Mouse (Mus musculus) frontal cortex, postnatal 10 days (tissue): Measurements from ENCODE around the gene D930020B18Rik.

Experiments used
- DNase-seq, 2 experiments: peaks; one replicate each; pipeline ENCODE4 v3.0.0; 2022; ENCODE audit warnings: low spot score in 2 of 2, mixed read lengths in 1 of 2

D930020B18Rik gene

DNA sequence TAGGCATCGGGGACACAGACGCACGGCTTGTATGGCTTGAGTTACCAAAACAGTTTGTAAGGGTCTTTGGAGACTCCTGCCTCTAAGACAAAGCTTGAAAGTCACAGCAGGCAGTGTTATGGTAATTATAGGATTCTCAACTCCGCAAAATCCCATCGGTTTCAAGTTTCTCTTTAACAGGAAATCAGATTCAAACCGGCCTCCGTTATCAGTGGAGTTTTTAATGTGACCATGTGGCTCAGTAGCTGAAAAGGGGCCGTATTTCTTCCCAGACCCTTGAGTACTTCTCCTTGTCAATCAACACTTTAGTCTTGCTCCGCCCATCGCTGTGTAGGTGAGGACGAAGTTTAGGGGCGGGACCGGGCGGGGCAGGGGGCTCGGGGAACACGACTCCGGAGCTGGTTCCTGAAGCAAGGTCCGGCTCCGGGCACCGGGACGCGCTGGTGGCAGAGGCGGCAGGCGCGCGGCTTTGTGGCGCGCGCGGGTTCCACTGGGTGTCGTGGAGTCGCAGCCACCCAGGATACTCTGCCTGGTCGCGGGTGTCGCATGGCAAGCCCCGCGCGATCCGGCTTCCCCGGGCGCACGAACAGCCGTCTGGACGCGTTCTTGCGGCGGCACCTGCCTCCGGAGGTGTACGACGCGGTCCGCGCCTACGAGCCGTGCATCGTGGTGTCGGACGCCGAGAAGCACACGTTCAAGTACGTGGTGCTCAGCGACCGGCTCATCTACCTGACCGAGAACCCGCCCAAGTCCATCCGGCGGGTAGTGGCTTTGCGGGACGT lies at the start of gene D930020B18Rik:
Gene D930020B18Rik, plus strand, starts transcription at position 317 of the 782 bp plus-strand sequence.
- DNase-seq: peak in 1 of 2 experiments; percentile 12

DNA sequence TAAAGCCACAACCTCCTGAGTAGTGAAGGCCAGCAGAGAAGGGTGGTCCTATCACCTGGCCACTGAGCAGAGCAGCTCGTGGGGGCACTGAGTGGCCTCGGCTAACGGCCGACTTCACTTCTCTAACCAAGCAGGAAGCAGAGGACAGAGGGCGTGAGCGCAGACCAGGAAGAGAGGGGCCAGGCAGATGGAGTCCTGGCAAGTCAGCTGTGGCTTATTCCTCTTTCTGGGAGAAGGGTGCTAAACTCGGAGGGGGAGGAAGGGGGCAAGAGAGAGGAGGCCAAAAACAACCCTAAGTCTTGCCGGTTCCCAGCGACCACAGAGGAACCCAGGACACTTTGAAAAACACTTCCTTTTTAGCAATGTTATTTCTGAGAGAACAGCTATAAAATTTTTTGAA lies 44.8 kb upstream of the D930020B18Rik start:
- no peak for DNase-seq

DNA sequence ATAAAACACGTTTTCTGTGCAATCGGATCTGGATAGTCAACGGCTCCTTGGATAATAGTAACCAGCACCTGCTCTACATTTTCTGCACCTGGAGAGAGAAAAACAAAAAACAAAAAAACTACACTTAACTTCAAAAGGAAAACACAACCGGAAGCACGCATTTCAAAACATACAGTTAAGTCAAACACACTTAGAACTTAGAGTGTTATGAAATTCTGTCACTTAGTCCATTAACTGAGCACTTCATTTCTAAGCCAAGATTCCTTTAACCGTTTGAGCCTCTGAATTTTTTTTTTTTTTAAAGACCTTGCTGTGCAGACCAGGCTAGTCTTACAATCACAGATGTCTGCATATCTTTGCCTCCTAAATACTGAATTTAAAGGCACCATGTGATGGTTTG lies 40.1 kb upstream of the D930020B18Rik start:
- DNase-seq: no peak

DNA sequence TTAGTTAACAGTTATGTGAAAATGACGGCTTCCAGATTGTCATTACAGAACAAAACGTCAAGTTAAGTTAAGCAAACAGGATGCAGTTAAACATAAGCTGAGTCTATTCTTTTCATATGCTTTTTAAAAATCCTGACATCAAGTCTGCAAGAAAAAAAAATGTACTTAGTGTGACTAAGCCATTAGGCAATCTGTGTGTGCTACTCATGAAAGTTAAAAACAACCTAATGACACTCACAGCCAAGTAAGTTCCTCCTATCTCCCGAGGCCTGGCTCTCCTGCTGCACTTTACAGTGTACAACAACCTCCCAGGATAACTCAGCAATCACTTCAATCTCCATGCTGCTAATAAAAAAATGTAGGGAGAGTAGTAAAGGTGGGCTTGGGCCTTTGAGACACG lies 37.8 kb upstream of the D930020B18Rik start:
- no peak for DNase-seq

DNA sequence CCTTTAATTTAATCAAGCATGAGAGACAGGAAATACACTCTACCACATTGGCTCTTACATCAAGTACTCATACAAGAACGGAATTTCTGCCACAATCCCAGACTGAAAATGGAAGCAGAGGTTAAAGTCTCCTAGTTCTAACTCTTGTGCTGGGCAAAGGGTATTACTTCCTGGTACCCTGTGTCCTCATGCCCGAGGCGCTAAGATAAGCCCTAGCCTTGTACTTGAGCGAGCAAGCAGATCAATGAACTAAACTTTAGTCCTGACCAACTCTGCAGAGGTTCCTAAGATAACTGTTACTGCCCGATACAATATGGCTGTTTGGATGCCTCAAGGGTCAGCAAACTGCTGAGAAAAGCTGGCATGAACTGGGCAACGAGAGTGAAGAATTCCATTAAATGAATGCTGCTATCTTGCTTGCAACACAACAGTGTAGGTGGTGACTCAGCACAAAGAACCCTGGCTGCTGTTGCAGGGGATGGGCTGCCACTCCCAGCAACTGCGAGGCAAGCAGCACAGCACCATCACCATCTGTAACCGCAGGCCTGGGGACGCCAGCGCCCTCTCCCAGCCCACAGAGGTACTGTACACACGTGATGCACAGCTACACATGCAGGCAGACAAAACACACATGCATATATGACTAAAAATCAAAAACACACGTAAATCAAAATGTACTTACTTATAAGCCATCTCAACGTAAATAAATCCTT lies 36.6 kb upstream of the D930020B18Rik start:
- no peak for DNase-seq

DNA sequence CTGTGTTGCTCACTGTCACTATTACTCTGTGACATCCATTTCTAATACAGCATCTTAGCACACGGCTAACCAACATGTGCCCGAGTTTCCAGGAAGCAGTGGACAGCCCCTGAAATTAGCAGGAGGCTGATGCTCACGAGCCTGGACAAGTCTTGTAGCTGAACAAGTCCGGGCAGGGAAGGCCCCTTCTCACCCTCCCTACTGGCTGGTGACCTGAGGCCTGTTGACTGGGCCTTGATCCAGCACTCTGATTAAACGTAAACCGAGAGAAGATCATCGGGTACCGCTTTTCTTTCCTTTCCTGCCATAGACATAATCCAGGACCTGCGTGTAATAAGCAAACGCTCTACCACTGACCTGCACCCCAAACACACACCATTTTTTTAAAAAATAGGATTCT lies 33.2 kb upstream of the D930020B18Rik start:
- no peak for DNase-seq

DNA sequence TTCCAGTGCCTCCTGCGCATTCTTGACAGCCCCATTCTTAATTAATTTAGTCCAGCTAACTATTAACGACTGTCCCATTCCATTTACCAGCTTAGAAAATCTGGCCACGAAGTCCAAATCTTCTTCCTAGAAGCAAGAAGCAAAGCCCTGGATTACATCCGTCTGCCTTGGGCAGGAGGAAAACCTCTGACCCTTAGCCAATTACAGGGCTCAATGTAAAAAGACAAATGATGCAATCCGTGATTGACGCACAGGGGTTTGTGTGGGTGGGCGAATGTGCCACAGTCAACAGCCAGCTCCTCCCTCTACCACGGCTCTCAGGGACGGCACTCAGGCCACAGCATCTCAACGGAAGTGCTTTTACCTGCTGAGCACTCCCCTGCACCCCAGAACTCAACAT lies 29.8 kb upstream of the D930020B18Rik start:
- no peak for DNase-seq

DNA sequence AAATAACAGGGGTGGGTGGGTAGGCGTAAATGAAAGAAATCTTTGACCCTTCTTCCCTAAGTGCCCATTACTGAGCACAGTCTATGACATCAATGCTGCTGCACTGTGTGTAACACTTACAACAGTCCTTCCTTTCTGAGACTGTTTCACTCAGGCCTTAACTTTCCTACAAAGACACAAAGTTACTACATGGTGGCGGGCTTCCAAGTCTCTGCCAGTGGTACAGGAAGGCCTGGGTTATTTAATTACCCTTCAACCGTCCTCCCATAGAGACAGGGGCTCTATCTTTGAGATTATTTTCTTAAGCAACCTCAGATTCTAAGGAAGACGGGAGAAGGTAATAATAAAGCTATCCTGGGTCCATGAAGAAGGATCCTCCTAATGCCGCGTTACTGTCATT lies 28.9 kb upstream of the D930020B18Rik start:
- no peak for DNase-seq

DNA sequence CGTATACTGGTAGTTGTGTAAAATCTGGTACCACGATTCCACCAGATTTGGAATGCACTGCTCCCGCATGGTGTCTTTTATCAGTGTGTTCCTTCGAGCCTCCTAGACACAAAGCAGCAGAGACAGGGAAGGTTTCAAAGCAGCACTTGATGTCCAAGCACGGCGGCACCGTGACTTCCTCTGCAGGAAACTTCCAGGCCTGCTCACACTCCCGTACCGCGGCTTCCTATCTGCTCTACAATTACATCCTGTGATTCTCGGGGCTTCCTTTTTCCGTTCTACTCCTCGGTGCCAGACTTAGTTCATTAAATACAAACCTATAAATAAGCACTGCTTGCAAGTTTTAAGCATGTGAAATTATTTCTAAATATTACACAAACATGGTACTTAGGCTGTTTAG lies 27.8 kb upstream of the D930020B18Rik start:
- no peak for DNase-seq

DNA sequence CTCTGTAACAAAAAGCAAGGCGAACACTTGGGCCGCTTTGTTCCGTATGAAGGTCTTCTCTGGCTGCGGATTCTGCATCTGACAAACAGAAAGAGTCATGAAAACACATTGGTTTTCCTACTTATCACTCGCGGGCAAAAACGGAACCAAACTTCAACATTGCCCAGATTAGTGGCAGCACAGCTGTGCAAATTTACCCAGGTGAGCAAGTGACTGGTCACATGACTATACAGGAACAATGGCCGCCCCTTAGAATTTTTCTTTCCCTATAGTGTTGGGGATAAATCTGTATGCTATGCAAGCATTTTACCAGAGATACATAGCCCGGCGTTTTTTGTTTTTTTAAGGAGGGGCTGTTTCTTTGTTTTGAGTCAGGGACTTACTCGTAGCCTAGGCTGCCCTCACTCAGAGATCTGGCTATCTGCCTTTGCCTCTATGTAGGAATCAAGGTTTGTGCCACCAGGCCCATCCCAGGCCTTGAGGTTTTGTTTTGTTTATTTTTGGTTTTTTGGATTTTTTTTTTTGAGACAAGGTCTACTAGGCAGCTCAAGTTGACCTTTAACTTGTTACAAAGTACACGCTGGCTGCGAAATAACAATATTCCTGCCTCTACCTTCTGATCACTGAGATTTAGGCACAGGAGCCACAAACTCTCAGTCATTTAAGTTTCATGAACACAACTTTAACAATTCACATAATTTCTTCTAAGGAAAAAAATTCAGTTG lies 26.1 kb upstream of the D930020B18Rik start:
- DNase-seq: no peak

DNA sequence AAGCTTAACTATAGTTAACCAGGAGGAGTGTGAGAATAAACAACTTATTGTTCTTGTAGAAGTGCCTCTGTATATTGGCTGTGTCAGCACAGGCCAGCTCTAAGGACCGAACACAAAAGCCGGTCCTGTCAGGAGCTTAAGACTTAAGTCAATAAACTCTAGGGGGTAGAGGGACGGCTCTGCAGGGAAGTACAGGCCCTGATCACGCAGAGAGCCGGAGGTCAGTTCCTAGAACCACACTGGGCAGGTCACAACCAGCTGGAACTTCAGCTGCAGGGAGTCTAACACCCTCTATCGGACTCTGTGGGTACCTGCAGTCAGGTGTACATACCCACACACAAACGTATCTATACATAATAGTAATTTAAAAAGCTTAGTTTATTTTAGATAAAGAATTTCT lies 25.5 kb upstream of the D930020B18Rik start:
- DNase-seq: no peak

DNA sequence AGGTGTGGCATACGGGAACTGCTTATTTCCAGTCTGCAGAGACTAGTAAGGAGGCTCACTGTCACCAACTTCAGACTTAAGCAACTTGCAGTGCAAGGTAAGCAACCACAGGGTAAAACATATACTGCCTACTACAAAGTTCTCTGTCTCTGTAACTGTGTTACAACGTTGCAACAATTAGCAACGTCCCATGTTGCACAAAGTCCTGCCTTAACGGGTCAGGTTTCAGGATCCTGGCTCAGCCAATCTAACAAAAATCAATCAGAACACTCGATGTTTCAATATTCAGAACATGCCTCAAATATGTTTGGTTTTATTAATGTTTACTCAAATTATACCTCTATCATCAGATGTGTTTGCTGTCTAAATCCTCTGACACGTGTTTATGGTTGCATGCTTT lies 19.0 kb upstream of the D930020B18Rik start:
- no peak for DNase-seq

DNA sequence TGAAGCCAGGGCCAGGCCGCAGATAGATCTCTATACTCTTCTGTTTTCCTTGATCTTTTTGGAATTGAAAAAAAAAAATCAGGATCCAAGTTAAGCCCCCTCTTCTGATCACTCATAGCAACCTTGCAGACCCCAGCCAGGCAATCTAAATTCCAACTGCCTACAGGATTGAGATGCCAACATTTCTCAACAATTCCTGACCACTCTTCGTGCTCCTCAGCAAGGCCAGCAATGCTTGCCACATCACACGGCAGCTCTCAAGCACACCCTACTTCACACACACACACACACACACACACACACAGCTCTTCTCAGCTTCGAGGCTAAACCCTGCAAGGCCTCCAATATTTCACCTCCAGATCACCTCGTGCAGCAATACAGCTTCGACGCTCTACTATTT lies 17.7 kb upstream of the D930020B18Rik start:
- no peak for DNase-seq

DNA sequence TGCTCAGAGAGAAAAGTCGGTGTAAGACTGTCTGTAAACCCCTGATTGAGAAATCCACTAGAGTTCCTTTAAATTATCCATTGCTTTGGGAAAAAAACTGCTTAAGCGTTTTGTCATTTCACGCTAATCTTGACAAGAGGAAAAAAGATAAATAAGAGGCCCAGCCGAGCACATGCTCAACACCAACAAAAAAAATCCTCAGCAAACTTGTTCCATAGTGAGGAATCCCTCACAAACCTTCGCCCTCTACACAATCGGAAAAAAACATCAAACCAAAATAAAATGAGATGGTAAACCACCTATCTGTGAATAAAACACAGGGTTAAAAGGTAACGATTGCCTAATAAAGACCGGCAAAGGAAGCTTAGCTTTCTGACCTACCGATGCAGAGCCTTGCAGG lies 16.4 kb upstream of the D930020B18Rik start:
- DNase-seq: no peak

DNA sequence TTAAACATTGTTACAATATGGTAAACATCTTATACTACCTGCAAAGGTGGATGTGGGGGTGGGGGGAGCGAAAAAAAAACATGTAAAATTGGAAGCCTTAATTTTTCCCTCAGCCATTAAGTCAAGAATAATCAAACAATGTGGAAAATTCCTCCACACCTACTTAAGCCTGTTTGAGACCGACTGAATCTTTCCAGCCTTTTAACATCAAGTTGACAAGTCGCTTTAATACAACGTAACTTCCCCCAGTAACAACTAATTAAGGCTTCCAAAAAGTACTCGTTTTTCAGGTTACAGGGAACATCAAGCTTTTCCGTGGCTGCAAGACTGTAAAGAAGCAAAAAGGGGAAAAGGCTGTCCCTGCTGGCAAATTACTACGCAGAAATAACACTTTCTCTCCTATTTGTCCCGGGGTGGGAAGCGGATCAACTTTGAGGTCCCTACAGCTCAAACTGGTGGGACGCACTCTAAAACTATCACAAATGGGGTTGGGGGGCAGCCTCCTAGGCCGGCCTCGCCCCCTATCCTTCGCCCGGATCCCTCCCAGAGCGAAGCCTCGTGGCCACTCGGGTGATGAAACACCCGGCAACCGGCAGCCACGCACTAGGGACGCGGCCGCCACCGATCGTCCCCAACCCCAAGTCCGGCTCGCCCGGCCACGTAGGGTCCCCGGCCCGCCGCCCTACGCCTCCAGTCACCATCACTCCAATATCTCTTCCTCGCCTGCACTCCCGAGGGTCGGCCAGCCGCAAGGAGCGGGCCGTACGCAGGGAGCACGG lies 15.8 kb upstream of the D930020B18Rik start:
- no peak for DNase-seq

DNA sequence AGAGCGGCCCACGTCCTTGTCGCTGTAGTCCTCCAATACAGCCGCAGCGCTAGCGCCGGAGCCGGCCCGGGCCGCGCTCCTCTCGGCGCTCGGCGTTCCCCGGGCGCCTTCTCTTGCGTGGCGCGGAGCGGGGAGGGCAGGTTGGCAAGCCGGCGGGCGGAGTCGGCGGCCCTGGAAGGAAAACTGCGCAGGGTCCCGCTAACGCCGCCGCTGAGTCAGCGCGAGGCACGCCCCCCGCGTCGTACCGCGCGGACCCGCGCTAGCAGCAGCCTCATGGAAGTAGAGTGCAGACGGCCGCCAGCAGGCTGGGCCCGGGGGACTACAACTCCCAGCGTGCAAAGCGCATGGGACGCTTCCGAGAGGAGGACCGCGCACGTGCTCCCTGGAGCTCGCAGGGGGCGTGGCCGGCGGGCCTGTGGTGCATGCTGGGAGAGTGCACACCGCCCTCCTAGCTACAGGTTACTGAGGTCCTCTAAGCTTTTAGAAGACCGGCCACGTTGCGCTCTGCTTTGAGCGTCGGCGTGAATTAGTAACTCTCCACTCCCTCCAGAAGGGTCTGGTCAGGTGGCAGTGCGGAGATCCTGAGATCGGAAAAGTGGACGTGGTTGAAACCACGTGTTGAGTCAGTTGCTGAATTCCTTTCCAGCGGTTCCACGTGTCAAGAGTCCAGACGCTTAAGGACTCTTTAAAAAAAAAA lies 15.1 kb upstream of the D930020B18Rik start, which contains the start of gene Xpot:
Gene Xpot, minus strand, starts transcription at position 147 of the 697 bp plus-strand sequence.
- peak; percentile 97 to 99 for DNase-seq

DNA sequence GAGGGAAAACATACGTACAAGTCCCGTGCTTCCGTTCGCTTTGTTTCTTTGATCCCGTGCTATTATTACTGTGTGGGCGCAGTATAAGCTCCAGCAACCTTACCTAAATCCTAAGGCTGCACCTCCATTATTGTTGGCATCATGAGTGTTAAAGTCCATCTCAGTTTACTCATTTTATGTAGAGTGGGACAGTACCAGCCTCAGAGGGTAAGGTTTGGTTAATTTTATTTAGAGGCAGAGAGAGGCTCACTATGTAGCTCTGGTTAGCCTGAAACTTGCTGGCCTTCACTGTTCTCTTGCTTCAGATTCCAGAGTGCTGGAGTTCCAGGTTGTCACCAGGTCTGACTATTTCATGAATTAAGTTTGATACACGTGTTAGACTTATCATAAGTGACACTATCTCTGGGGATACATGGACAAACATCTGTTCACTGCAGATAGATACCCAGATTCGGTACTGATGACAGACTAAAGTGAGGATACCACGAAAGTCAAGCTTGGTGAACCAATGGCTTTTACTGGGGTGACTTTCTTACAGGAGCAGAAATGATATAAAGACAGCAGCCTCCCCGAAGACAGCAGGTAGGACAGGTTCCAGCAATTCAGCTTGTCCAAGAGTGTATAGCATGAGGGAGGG lies 14.1 kb upstream of the D930020B18Rik start:
- no peak for DNase-seq

DNA sequence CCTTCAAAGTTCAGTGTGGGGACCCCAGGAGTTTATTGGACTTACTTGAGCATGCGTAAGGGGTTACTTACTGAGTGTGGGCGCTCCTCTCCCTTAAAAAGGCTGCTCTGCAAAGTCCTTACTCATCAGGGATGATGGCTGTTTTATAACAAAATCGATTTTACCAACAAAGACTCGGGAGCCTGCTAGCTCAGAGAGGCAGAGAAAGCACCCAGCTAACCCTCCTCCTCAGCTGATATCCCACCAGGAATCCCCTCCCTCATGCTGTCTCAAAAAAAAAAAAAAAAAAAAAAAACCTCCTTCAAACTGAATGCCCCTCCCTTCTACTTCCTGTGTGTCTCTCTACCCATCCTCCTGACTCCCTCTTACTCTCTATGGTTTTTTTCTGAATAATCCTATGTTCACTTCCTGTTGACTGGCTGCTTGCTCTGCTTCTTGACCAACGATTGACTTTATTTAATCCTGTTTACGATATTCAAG lies 12.8 kb upstream of the D930020B18Rik start:
- no peak for DNase-seq

DNA sequence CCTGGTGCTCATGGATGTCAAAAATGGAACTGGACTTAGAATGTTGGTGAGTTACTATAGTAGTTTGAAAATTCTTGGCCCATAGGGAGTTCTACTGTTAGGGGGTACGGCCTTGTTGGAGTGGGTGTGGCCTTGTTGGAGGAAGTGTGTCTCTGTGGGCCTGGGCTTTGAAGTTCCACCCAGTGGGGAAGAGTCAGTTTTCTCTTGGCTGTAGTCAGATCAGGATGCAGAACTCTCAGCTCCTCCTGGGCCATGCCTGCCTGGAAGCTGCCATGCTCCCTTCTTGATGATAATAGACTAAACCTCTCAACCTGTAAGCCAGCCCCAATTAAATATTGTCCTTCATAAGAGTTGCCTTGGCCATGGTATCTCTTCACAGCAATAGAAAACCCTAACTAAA lies 7.2 kb upstream of the D930020B18Rik start:
- no peak for DNase-seq

DNA sequence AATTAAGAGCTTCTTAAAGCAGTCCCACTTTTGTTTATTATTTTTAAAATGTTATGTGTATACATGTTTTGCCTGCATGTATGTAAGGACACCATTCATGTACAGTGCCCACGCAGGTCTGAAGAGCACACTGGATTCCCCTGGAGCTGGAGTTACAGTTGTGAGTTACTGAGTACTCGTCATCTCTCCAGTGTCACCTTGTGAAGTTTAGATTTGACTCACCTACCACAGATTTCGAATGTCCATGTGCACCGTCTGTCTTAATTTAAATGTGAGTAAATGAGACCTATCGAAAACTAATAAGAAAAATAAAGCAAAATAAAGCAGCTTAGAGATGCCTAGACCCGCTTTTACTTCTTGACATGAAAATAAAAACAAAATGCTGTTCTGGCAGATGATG lies 5.1 kb upstream of the D930020B18Rik start:
- no peak for DNase-seq
